Mouse (Mus musculus): ENCODE measurements around the gene Ttc9c.
"Not testable (repeated sequence)": the region's sequence is repeated elsewhere in the genome, so short reads cannot be mapped to it uniquely, and the experiment has no call there.

Ttc9c gene

GRCm38 (mm10) chr19:8818801-8819595 lies at the start of gene Ttc9c:
Gene Ttc9c, minus strand, starts transcription at chr19:8819333.
- peak; percentile 98 to 99 for DNase-seq (ENCODE audit: low spot score in 2 of 2)

- DNase-seq (ENCODE audit: low spot score in 2 of 2): peak in 1 of 2 experiments; percentile 41
These were observed 45.1 kb upstream of the Ttc9c start for GRCm38 (mm10) chr19:8864265-8864664.

GRCm38 (mm10) chr19:8859018-8859417 lies 39.9 kb upstream of the Ttc9c start:
- DNase-seq (ENCODE audit: low spot score in 2 of 2): no peak

GRCm38 (mm10) chr19:8857689-8858088 lies 38.6 kb upstream of the Ttc9c start:
- no peak for DNase-seq (ENCODE audit: low spot score in 2 of 2)

- DNase-seq (ENCODE audit: low spot score in 2 of 2): no peak
These were observed 34.0 kb upstream of the Ttc9c start for GRCm38 (mm10) chr19:8853117-8853516.

- DNase-seq (ENCODE audit: low spot score in 2 of 2): no peak
These were observed 33.2 kb upstream of the Ttc9c start for GRCm38 (mm10) chr19:8852236-8852928.

- DNase-seq (ENCODE audit: low spot score in 2 of 2): no peak
These were observed 32.5 kb upstream of the Ttc9c start for GRCm38 (mm10) chr19:8851639-8852038.

- DNase-seq (ENCODE audit: low spot score in 2 of 2): no peak
These were observed 31.3 kb upstream of the Ttc9c start, which contains the start of gene Lrrn4cl for GRCm38 (mm10) chr19:8850402-8850901. Gene Lrrn4cl, plus strand, starts transcription at chr19:8850768.

GRCm38 (mm10) chr19:8848356-8848755 lies 29.2 kb upstream of the Ttc9c start:
- no peak for DNase-seq (ENCODE audit: low spot score in 2 of 2)

GRCm38 (mm10) chr19:8844371-8845129 lies 25.4 kb upstream of the Ttc9c start:
- peak; percentile 49 to 50 for DNase-seq (ENCODE audit: low spot score in 2 of 2)

- DNase-seq (ENCODE audit: low spot score in 2 of 2): no peak
These were observed 23.8 kb upstream of the Ttc9c start for GRCm38 (mm10) chr19:8842961-8843360.

GRCm38 (mm10) chr19:8841012-8841411 lies 21.9 kb upstream of the Ttc9c start:
- DNase-seq (ENCODE audit: low spot score in 2 of 2): no peak

- peak; percentile 73 to 77 for DNase-seq (ENCODE audit: low spot score in 2 of 2)
These were observed 21.0 kb upstream of the Ttc9c start for GRCm38 (mm10) chr19:8839908-8840791.

- DNase-seq (ENCODE audit: low spot score in 2 of 2): peak; percentile 84 to 90
These were observed 20.2 kb upstream of the Ttc9c start, which contains the start of gene Gng3 for GRCm38 (mm10) chr19:8839103-8839907. Gene Gng3, minus strand, starts transcription at chr19:8839194.

- DNase-seq (ENCODE audit: low spot score in 2 of 2): no peak
These were observed 19.1 kb upstream of the Ttc9c start for GRCm38 (mm10) chr19:8838041-8838730.

GRCm38 (mm10) chr19:8837251-8837791 lies 18.2 kb upstream of the Ttc9c start, which contains the start of gene Bscl2:
Gene Bscl2, plus strand, starts transcription at chr19:8837467.
- peak; percentile 84 to 85 for DNase-seq (ENCODE audit: low spot score in 2 of 2)

- DNase-seq (ENCODE audit: low spot score in 2 of 2): not testable (repeated sequence)
These were observed 17.2 kb upstream of the Ttc9c start for GRCm38 (mm10) chr19:8836327-8836726.

- no peak for DNase-seq (ENCODE audit: low spot score in 2 of 2)
These were observed 13.8 kb upstream of the Ttc9c start for GRCm38 (mm10) chr19:8832971-8833370.

- no peak for DNase-seq (ENCODE audit: low spot score in 2 of 2)
These were observed 12.1 kb upstream of the Ttc9c start for GRCm38 (mm10) chr19:8831262-8831661.
